Mouse (Mus musculus) midbrain, embryonic 10.5 days (tissue): ENCODE data around the gene H2-Aa. TPM values are rescaled to one million over a fixed set of nuclear protein-coding genes. Genes with fewer than 3 reads are reported as not detected.

Experiments
- DNase-seq: peaks from one replicate; pipeline ENCODE4 v3.0.0-alpha.2; 2017; ENCODE audit warnings: low spot score
- H3K27ac ChIP-seq: fragments of 300-500 bp; sonication (generic); replicated peaks from 2 replicates; pipeline ENCODE4 v1.5.1; 2016; ENCODE audit warnings: mild to moderate bottlenecking
- H3K27me3 ChIP-seq: fragments of 300-500 bp; sonication (generic); 2 replicates; pipeline ENCODE4 v1.6.1; 2016; ENCODE audit warnings: low read depth, mild to moderate bottlenecking; ENCODE audit not compliant: poor library complexity, severe bottlenecking
- H3K36me3 ChIP-seq: fragments of 300-500 bp; sonication (generic); 2 replicates; pipeline ENCODE4 v1.6.1; 2016; ENCODE audit warnings: mild to moderate bottlenecking, moderate library complexity
- H3K4me1 ChIP-seq: fragments of 300-500 bp; sonication (generic); 2 replicates; pipeline ENCODE4 v1.6.1; 2016
- H3K4me3 ChIP-seq: fragments of 300-500 bp; sonication (generic); 2 replicates; pipeline ENCODE4 v1.5.1; 2016; ENCODE audit warnings: mild to moderate bottlenecking, moderate library complexity
- H3K9me3 ChIP-seq: fragments of 300-500 bp; sonication (generic); replicated peaks from 2 replicates; pipeline ENCODE4 v1.6.1; 2016; ENCODE audit warnings: mild to moderate bottlenecking
- WGBS: fragments of 180-500 bp; shearing (Covaris S2); methylation state at CpG from one replicate; pipeline ENCODE4 v1.1.7; 2016; 5-methylcytosine and 5-hydroxymethylcytosine counted together
- polyA plus RNA-seq: library from polyadenylated mRNA; unstranded; fragments of >200 nt; fragmentation: Nextera tagmentation; extraction: Ambion mirVana; gene quantifications from 2 replicates; pipeline ENCODE4 v1.2.1, GENCODE M21; 2016

The H2-Aa gene
- polyA plus RNA-seq, 1 experiment from 2014 or later = not detected

DNA sequence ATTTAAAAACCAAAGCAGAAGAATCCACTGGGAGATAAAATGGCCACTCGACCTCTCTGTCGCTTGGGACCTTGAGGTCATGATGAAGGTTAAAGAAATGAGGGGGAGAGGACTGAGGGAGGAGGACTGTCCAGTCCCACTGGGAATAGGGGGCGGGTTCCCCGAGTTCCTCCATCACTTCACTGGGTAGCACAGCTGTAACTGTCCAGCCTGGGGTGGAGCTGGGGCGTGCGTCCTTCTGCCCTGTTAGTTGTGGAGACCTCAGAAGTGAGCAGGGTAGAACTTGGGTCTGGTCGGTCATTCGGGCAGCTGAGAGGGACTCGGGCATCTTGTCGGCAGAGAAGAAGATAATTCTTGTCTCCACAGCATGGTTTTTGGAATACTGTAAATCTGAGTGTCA lies 21.6 kb upstream of the H2-Aa start:
- DNase-seq = no peak
- Histone ChIP-seq H3K4me1 (peaks cover 10% of the 10 kb centered on the region), H3K4me3 (peak overlapping the region; percentile 66), H3K36me3 (no peaks in the 10 kb centered on the region), H3K27ac (peak overlapping the region; percentile 82), H3K27me3 (peaks cover 5% of the 10 kb centered on the region; the same call in 1 of the 2 replicates), H3K9me3 (no peaks in the 10 kb centered on the region)
- 45% methylated on average over 10 of the region's 10 CpGs for WGBS

GRCm38 (mm10) chr17:34308161-34308560 lies 20.5 kb upstream of the H2-Aa start:
- no peak overlapping the region for H3K27ac ChIP-seq
- H3K36me3 ChIP-seq = no peaks in the 10 kb centered on the region
- peaks cover 5% of the 10 kb centered on the region; the same call in 1 of the 2 replicates for H3K27me3 ChIP-seq
- no peak for DNase-seq
- peaks cover 10% of the 10 kb centered on the region for H3K4me1 ChIP-seq
- H3K4me3 ChIP-seq = no peak overlapping the region
- H3K9me3 ChIP-seq = no peaks in the 10 kb centered on the region
- 86% methylated on average over 4 of the region's 4 CpGs for WGBS

- Histone ChIP-seq H3K4me3 (no peak overlapping the region), H3K36me3 (no peaks in the 10 kb centered on the region), H3K4me1 (peaks cover 10% of the 10 kb centered on the region), H3K9me3 (no peaks in the 10 kb centered on the region), H3K27me3 (peaks cover 5% of the 10 kb centered on the region; the same call in 1 of the 2 replicates), H3K27ac (no peak overlapping the region)
- DNase-seq = no peak
Measured at GRCm38 (mm10) chr17:34307216-34307615, 19.6 kb upstream of the H2-Aa start.

DNA sequence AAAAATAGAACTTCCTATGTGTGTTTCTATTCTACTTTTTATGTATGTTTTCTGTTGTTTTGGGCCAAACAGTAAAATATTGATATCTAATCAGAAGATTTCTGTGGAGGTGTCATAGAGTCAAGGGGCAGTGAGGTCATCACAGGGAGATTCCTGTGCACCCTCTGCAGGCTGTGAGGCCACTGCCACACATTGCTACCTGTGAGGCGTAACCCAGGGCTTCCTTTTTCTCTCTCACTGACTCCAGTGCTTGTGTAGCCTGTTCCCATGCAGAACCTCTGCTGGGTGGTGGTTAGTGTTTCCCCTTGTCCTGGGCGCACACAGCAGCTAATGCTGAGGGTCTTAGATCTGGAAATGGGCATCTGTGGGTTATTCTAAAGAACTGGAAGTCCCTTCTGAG lies 18.8 kb upstream of the H2-Aa start:
- Histone ChIP-seq H3K9me3 (no peaks in the 10 kb centered on the region), H3K4me1 (peaks cover 10% of the 10 kb centered on the region), H3K27ac (no peak overlapping the region), H3K4me3 (no peak overlapping the region), H3K36me3 (no peaks in the 10 kb centered on the region), H3K27me3 (peaks cover 5% of the 10 kb centered on the region; the same call in 1 of the 2 replicates)
- no peak for DNase-seq
- 82% methylated on average over 2 of the region's 2 CpGs for WGBS

DNA sequence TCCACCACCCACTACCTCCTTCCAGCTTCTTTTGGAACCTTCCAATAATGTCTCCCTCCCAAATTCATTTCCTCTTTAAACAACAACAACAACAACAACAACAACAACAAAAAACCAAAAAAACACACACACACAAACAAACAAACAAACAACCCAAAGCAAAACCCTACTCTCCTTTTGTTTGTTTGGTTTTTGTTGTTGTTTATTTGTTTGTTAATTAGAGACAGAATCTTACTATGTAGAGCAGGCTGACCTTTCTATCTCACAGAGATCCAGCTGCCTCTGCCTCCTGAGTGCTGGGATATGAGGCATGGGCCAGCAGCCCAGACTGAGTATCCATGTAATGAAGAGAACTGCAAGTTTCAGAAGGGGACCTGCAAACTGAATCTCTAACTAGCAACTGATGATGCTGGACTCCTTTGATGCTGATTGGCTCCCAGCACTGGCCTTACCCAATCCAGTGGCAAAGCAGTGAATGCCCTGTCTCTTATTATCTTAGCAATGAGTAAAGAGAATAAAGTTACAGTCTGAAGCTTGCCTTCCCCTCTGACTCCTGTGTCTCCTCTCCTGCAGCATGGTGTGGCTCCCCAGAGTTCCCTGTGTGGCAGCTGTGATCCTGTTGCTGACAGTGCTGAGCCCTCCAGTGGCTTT lies 17.9 kb upstream of the H2-Aa start, which contains the start of gene H2-Eb1:
Gene H2-Eb1 (plus strand): TSS at position 488 of the 651 bp plus-strand sequence.
- H3K27ac ChIP-seq = no peak within 1 kb of the TSS
- peak; percentile 60 for DNase-seq
- no peaks in the 10 kb centered on the region for H3K36me3 ChIP-seq
- H3K4me1 ChIP-seq = peaks cover 10% of the 10 kb centered on the region
- peaks cover 5% of the 10 kb centered on the region; the same call in 1 of the 2 replicates for H3K27me3 ChIP-seq
- no peak within 1 kb of the TSS for H3K4me3 ChIP-seq
- H3K9me3 ChIP-seq = no peaks in the 10 kb centered on the region

GRCm38 (mm10) chr17:34304751-34305150 lies 17.1 kb upstream of the H2-Aa start:
- no peak overlapping the region for H3K27ac ChIP-seq
- H3K36me3 ChIP-seq = no peaks in the 10 kb centered on the region
- H3K4me1 ChIP-seq = peaks cover 6% of the 10 kb centered on the region
- 30% methylated on average over 4 of the region's 4 CpGs for WGBS
- H3K9me3 ChIP-seq = no peaks in the 10 kb centered on the region
- no peak overlapping the region for H3K4me3 ChIP-seq
- peaks cover 5% of the 10 kb centered on the region; the same call in 1 of the 2 replicates for H3K27me3 ChIP-seq
- DNase-seq = no peak

- 89% methylated on average over 2 of the region's 2 CpGs for WGBS
- Histone ChIP-seq H3K27ac (no peak overlapping the region), H3K9me3 (no peaks in the 10 kb centered on the region), H3K27me3 (peaks cover 5% of the 10 kb centered on the region; the same call in 1 of the 2 replicates), H3K36me3 (no peaks in the 10 kb centered on the region), H3K4me3 (no peak overlapping the region), H3K4me1 (no peaks in the 10 kb centered on the region)
- DNase-seq = no peak
Measured at GRCm38 (mm10) chr17:34303789-34304188, 16.2 kb upstream of the H2-Aa start.

- H3K27ac ChIP-seq = no peak overlapping the region
- 89% methylated on average over 4 of the region's 4 CpGs for WGBS
- H3K4me1 ChIP-seq = no peaks in the 10 kb centered on the region
- H3K27me3 ChIP-seq = 0 out of 2 replicates have a peak, but pooled peaks cover 6% of the 10 kb centered on the region
- H3K36me3 ChIP-seq = no peaks in the 10 kb centered on the region
- DNase-seq = peak; percentile 4
- no peaks in the 10 kb centered on the region for H3K9me3 ChIP-seq
- no peak overlapping the region for H3K4me3 ChIP-seq
Measured at GRCm38 (mm10) chr17:34301670-34302190, 14.1 kb upstream of the H2-Aa start.

GRCm38 (mm10) chr17:34300691-34301566 lies 13.3 kb upstream of the H2-Aa start:
- WGBS = 81% methylated on average over 23 of the region's 23 CpGs
- Histone ChIP-seq H3K27me3 (0 out of 2 replicates have a peak, but pooled peaks cover 9% of the 10 kb centered on the region), H3K27ac (no peak overlapping the region), H3K4me1 (peaks cover under 1% of the 10 kb centered on the region; the same call in 1 of the 2 replicates), H3K36me3 (no peaks in the 10 kb centered on the region), H3K9me3 (no peaks in the 10 kb centered on the region), H3K4me3 (no peak overlapping the region)
- peak; percentile 9 for DNase-seq

- peaks cover 3% of the 10 kb centered on the region; the same call in 1 of the 2 replicates for H3K4me1 ChIP-seq
- H3K4me3 ChIP-seq = no peak overlapping the region
- DNase-seq = peak; percentile 7
- H3K27me3 ChIP-seq = 0 out of 2 replicates have a peak, but pooled peaks cover 9% of the 10 kb centered on the region
- H3K27ac ChIP-seq = no peak overlapping the region
- WGBS = 92% methylated on average over 8 of the region's 8 CpGs
- H3K9me3 ChIP-seq = no peaks in the 10 kb centered on the region
- no peaks in the 10 kb centered on the region for H3K36me3 ChIP-seq
Measured at GRCm38 (mm10) chr17:34300071-34300470, 12.4 kb upstream of the H2-Aa start.

DNA sequence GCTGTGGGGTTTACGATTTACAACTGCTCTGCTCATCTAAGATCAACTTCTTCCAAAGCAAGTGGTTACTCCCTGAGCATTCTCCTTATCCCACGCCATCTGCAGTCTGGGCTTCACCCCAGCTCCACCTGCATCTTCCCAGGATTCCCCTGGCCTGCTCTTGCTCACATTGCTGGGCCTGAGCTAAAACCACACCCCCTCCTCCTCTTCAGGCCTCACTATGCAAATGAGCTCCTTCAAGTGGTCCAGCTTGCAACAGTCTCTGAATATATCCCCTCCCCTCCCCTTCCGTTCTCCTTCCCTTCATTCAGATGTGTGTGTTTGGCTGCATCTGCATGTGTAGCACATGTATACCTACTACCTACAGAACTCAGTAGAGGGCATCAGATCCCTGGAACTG lies 11.7 kb upstream of the H2-Aa start:
- Histone ChIP-seq H3K27ac (no peak overlapping the region), H3K4me1 (peaks cover 3% of the 10 kb centered on the region; the same call in 1 of the 2 replicates), H3K36me3 (no peaks in the 10 kb centered on the region), H3K27me3 (0 out of 2 replicates have a peak, but pooled peaks cover 9% of the 10 kb centered on the region), H3K4me3 (no peak overlapping the region), H3K9me3 (no peaks in the 10 kb centered on the region)
- peak; percentile 9 for DNase-seq
- WGBS = 69% methylated on average over 3 of the region's 3 CpGs

DNA sequence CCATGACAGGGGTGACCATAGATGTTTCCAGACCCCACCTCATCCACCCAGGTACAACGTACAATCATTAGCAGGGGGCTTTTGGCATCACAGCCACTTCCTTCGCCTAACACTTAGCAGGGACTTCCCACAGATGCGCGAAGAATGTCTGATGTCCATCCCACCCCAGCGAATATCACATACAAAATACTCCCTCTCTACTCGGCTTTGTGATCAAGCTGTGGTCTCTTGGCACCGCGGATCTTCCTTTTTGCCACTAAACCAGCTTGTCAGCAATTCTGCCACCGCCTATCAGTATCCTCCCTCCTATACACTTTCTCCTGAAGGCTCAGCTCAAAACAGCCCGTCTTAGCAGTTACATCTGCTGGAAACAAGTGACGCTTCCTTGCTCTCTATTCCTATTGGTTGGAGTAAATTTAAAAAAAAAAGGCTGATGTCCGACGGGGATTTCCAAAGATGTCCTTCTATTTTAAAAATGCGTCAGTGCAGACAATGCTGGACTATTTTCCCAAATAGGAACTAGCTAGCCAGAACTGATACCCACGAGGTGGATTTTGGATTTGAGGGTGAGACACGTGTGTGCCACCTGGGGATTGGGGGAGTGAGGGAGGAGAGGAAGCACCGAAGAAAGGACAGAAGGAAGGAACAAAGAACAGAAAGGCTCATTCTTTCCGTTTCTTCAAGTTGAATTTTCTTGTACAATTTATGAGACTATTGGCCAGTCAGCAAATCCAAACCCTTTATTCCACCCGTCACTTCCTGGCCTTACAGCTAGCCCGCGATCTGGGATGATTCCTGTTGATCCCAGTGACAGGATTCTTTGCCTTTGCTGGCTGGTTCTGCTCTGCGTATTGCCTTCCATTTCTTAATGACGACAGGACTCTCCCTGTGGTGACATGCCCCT lies 8.5 kb upstream of the H2-Aa start:
- H3K9me3 ChIP-seq = no peaks in the 10 kb centered on the region
- H3K27ac ChIP-seq = peak overlapping the region; percentile 13; the same call in 1 of the 2 replicates
- 0 out of 2 replicates have a peak, but pooled peaks cover 9% of the 10 kb centered on the region for H3K27me3 ChIP-seq
- H3K36me3 ChIP-seq = no peaks in the 10 kb centered on the region
- H3K4me1 ChIP-seq = peaks cover 8% of the 10 kb centered on the region; the same call in 1 of the 2 replicates
- DNase-seq = peak; percentile 26
- peak overlapping the region; percentile 50 for H3K4me3 ChIP-seq
- 28% methylated on average over 23 of the region's 23 CpGs for WGBS
